Mouse (Mus musculus): ENCODE measurements around the gene Adat1. TPM values are rescaled to one million over a fixed set of nuclear protein-coding genes. Genes with fewer than 3 reads are reported as not detected.

The Adat1 gene
- total RNA-seq, 1 experiment = 11.0 TPM

GRCm38 (mm10) chr8:111954844-111955594, 37.1 kb downstream of the Adat1 start:
- Histone ChIP-seq H3K36me3 (ENCODE audit: control insufficient read depth, insufficient read depth, low read length, poor library complexity, severe bottlenecking) (peaks cover 20% of the 10 kb centered on the region), H3K4me3 (ENCODE audit: insufficient read depth in 1 of 2, low read depth in 1 of 2, low read length in 2 of 2, poor library complexity in 1 of 2, severe bottlenecking in 1 of 2) (no peak overlapping the region), H3K9ac (ENCODE audit: insufficient read depth, low read depth, low read length, poor library complexity, severe bottlenecking) (no peak overlapping the region), H3K4me1 (ENCODE audit: control insufficient read depth in 2 of 2, insufficient read depth in 2 of 2, low read length in 2 of 2, poor library complexity in 1 of 2) (peaks cover 4% of the 10 kb centered on the region in 2 experiments; a peak in 2 of 4 replicates), H3K9me3 (ENCODE audit: control insufficient read depth, insufficient read depth, low read depth, low read length) (no peaks in the 10 kb centered on the region), H3K27ac (ENCODE audit: insufficient read depth, low read depth, low read length, poor library complexity, severe bottlenecking) (no peak overlapping the region)
- TF ChIP-seq ZC3H11A (IDR thresholded peaks at IDR 0.05; ENCODE audit: borderline replicate concordance, low read depth, low read length) = no peak
- TF ChIP-seq ZNF384 (IDR thresholded peaks at IDR 0.05; ENCODE audit: low read depth, low read length) = no peak
- TF ChIP-seq MAFK (IDR thresholded peaks at IDR 0.05; ENCODE audit: insufficient read depth, low read depth, low read length) = no peak
- TF ChIP-seq CHD2 (IDR thresholded peaks at IDR 0.05; ENCODE audit: low read depth, low read length) = no peak
- TF ChIP-seq HCFC1 (IDR thresholded peaks at IDR 0.05; ENCODE audit: borderline replicate concordance, insufficient read depth, low read length) = no peak
- DNase-seq (ENCODE audit: low read depth, low spot score) = no peak
- in situ Hi-C loops (cut with MboI; ENCODE audit: low sequenced_read_pairs in 2 of 2, unreplicated experiment in 2 of 2) = no loop called here

- peaks cover 30% of the 10 kb centered on the region for H3K36me3 ChIP-seq (ENCODE audit: control insufficient read depth, insufficient read depth, low read length, poor library complexity, severe bottlenecking)
- in situ Hi-C loops (cut with MboI; ENCODE audit: low sequenced_read_pairs in 2 of 2, unreplicated experiment in 2 of 2) = no loop called here
Observed at GRCm38 (mm10) chr8:111951936-111952335, 40.2 kb downstream of the Adat1 start.

GRCm38 (mm10) chr8:111951317-111951716, 40.8 kb downstream of the Adat1 start:
- in situ Hi-C loops (cut with MboI; ENCODE audit: low sequenced_read_pairs in 2 of 2, unreplicated experiment in 2 of 2) = no loop called here
- H3K4me1 ChIP-seq (ENCODE audit: control insufficient read depth in 2 of 2, insufficient read depth in 2 of 2, low read length in 2 of 2, poor library complexity in 1 of 2) = peaks cover 5 to 9% of the 10 kb centered on the region in 2 experiments; a peak in 3 of 4 replicates
- TF ChIP-seq HCFC1 (IDR thresholded peaks at IDR 0.05; ENCODE audit: borderline replicate concordance, insufficient read depth, low read length) (no peak), ZC3H11A (IDR thresholded peaks at IDR 0.05; ENCODE audit: borderline replicate concordance, low read depth, low read length) (no peak), MAFK (IDR thresholded peaks at IDR 0.05; ENCODE audit: insufficient read depth, low read depth, low read length) (no peak), CHD2 (IDR thresholded peaks at IDR 0.05; ENCODE audit: low read depth, low read length) (no peak), ZNF384 (IDR thresholded peaks at IDR 0.05; ENCODE audit: low read depth, low read length) (no peak)
- H3K9me3 ChIP-seq (ENCODE audit: control insufficient read depth, insufficient read depth, low read depth, low read length) = no peaks in the 10 kb centered on the region
- no peak overlapping the region for H3K9ac ChIP-seq (ENCODE audit: insufficient read depth, low read depth, low read length, poor library complexity, severe bottlenecking)
- peaks cover 24% of the 10 kb centered on the region for H3K36me3 ChIP-seq (ENCODE audit: control insufficient read depth, insufficient read depth, low read length, poor library complexity, severe bottlenecking)
- no peak for DNase-seq (ENCODE audit: low read depth, low spot score)
- H3K4me3 ChIP-seq (ENCODE audit: insufficient read depth in 1 of 2, low read depth in 1 of 2, low read length in 2 of 2, poor library complexity in 1 of 2, severe bottlenecking in 1 of 2) = no peak overlapping the region
- H3K27ac ChIP-seq (ENCODE audit: insufficient read depth, low read depth, low read length, poor library complexity, severe bottlenecking) = no peak overlapping the region

More at GRCm38 (mm10) chr8:111951936-111952335, 40.2 kb downstream of the Adat1 start:
- Histone ChIP-seq H3K9ac (ENCODE audit: insufficient read depth, low read depth, low read length, poor library complexity, severe bottlenecking) (no peak overlapping the region), H3K9me3 (ENCODE audit: control insufficient read depth, insufficient read depth, low read depth, low read length) (no peaks in the 10 kb centered on the region), H3K27ac (ENCODE audit: insufficient read depth, low read depth, low read length, poor library complexity, severe bottlenecking) (peak overlapping the region; percentile 3; the same call in 1 of the 2 replicates), H3K4me1 (ENCODE audit: control insufficient read depth in 2 of 2, insufficient read depth in 2 of 2, low read length in 2 of 2, poor library complexity in 1 of 2) (peaks cover 4 to 8% of the 10 kb centered on the region in 2 experiments; a peak in 3 of 4 replicates), H3K4me3 (ENCODE audit: insufficient read depth in 1 of 2, low read depth in 1 of 2, low read length in 2 of 2, poor library complexity in 1 of 2, severe bottlenecking in 1 of 2) (no peak overlapping the region)
- TF ChIP-seq CHD2 (IDR thresholded peaks at IDR 0.05; ENCODE audit: low read depth, low read length) = no peak
- TF ChIP-seq ZC3H11A (IDR thresholded peaks at IDR 0.05; ENCODE audit: borderline replicate concordance, low read depth, low read length) = no peak
- no peak for TF ChIP-seq MAFK (IDR thresholded peaks at IDR 0.05; ENCODE audit: insufficient read depth, low read depth, low read length)
- TF ChIP-seq ZNF384 (IDR thresholded peaks at IDR 0.05; ENCODE audit: low read depth, low read length) = no peak
- no peak for TF ChIP-seq HCFC1 (IDR thresholded peaks at IDR 0.05; ENCODE audit: borderline replicate concordance, insufficient read depth, low read length)
- no peak for DNase-seq (ENCODE audit: low read depth, low spot score)

GRCm38 (mm10) chr8:111950846-111951245, 41.3 kb downstream of the Adat1 start:
- no peak overlapping the region for H3K4me3 ChIP-seq (ENCODE audit: insufficient read depth in 1 of 2, low read depth in 1 of 2, low read length in 2 of 2, poor library complexity in 1 of 2, severe bottlenecking in 1 of 2)
- no peak for TF ChIP-seq HCFC1 (IDR thresholded peaks at IDR 0.05; ENCODE audit: borderline replicate concordance, insufficient read depth, low read length)
- no peak for TF ChIP-seq CHD2 (IDR thresholded peaks at IDR 0.05; ENCODE audit: low read depth, low read length)
- TF ChIP-seq ZC3H11A (IDR thresholded peaks at IDR 0.05; ENCODE audit: borderline replicate concordance, low read depth, low read length) = no peak
- no peak for TF ChIP-seq ZNF384 (IDR thresholded peaks at IDR 0.05; ENCODE audit: low read depth, low read length)
- no peak for TF ChIP-seq MAFK (IDR thresholded peaks at IDR 0.05; ENCODE audit: insufficient read depth, low read depth, low read length)
- no peaks in the 10 kb centered on the region for H3K9me3 ChIP-seq (ENCODE audit: control insufficient read depth, insufficient read depth, low read depth, low read length)
- no peak overlapping the region for H3K9ac ChIP-seq (ENCODE audit: insufficient read depth, low read depth, low read length, poor library complexity, severe bottlenecking)
- no peak overlapping the region for H3K27ac ChIP-seq (ENCODE audit: insufficient read depth, low read depth, low read length, poor library complexity, severe bottlenecking)
- peaks cover 26% of the 10 kb centered on the region for H3K36me3 ChIP-seq (ENCODE audit: control insufficient read depth, insufficient read depth, low read length, poor library complexity, severe bottlenecking)
- no peak for DNase-seq (ENCODE audit: low read depth, low spot score)
- peaks cover 6 to 12% of the 10 kb centered on the region in 2 experiments; a peak in 3 of 4 replicates for H3K4me1 ChIP-seq (ENCODE audit: control insufficient read depth in 2 of 2, insufficient read depth in 2 of 2, low read length in 2 of 2, poor library complexity in 1 of 2)
- in situ Hi-C loops (cut with MboI; ENCODE audit: low sequenced_read_pairs in 2 of 2, unreplicated experiment in 2 of 2) = no loop called here

Measured in ES-E14 (cell line).